Mouse (Mus musculus): ENCODE data around the gene Tbc1d30.
"Not testable (repeated sequence)": the region's sequence is repeated elsewhere in the genome, so short reads cannot be mapped to it uniquely, and the experiment has no call there.

Tbc1d30 gene

GRCm38 (mm10) chr10:121364801-121365564 lies 13.9 kb upstream of the Tbc1d30 start, which contains the start of gene Gns:
Gene Gns (plus strand): TSS chr10:121365090.
- peak; percentile 72 for DNase-seq (ENCODE audit: low spot score)

GRCm38 (mm10) chr10:121364306-121364705 lies 13.2 kb upstream of the Tbc1d30 start:
- DNase-seq (ENCODE audit: low spot score), result no peak

GRCm38 (mm10) chr10:121363201-121363600 lies 12.1 kb upstream of the Tbc1d30 start:
- no peak for DNase-seq (ENCODE audit: low spot score)

GRCm38 (mm10) chr10:121360358-121360757 lies 9.3 kb upstream of the Tbc1d30 start:
- DNase-seq (ENCODE audit: low spot score), result no peak

- no peak for DNase-seq (ENCODE audit: low spot score)
Observed at GRCm38 (mm10) chr10:121351692-121352290, 713 bp upstream of the Tbc1d30 start.

- no peak for DNase-seq (ENCODE audit: low spot score)
Observed at GRCm38 (mm10) chr10:121350357-121351065, 567 bp downstream of the Tbc1d30 start.

GRCm38 (mm10) chr10:121349244-121349643 lies 1.8 kb downstream of the Tbc1d30 start:
- no peak for DNase-seq (ENCODE audit: low spot score)

- no peak for DNase-seq (ENCODE audit: low spot score)
Observed at GRCm38 (mm10) chr10:121343867-121344266, 7.2 kb downstream of the Tbc1d30 start.

GRCm38 (mm10) chr10:121342260-121342659 lies 8.8 kb downstream of the Tbc1d30 start:
- no peak for DNase-seq (ENCODE audit: low spot score)

- DNase-seq (ENCODE audit: low spot score), result no peak
Observed at GRCm38 (mm10) chr10:121340754-121341593, 10.1 kb downstream of the Tbc1d30 start.

- DNase-seq (ENCODE audit: low spot score), result not testable (repeated sequence)
Observed at GRCm38 (mm10) chr10:121336536-121336935, 14.5 kb downstream of the Tbc1d30 start.

GRCm38 (mm10) chr10:121334576-121334975 lies 16.5 kb downstream of the Tbc1d30 start:
- no peak for DNase-seq (ENCODE audit: low spot score)

- DNase-seq (ENCODE audit: low spot score), result no peak
Observed at GRCm38 (mm10) chr10:121330940-121331339, 20.1 kb downstream of the Tbc1d30 start.

- no peak for DNase-seq (ENCODE audit: low spot score)
Observed at GRCm38 (mm10) chr10:121329586-121329985, 21.5 kb downstream of the Tbc1d30 start.

GRCm38 (mm10) chr10:121326167-121326566 lies 24.9 kb downstream of the Tbc1d30 start:
- DNase-seq (ENCODE audit: low spot score), result no peak

- DNase-seq (ENCODE audit: low spot score), result no peak
Observed at GRCm38 (mm10) chr10:121323493-121323892, 27.6 kb downstream of the Tbc1d30 start.

GRCm38 (mm10) chr10:121318397-121318950 lies 32.6 kb downstream of the Tbc1d30 start:
- DNase-seq (ENCODE audit: low spot score), result no peak

- no peak for DNase-seq (ENCODE audit: low spot score)
Observed at GRCm38 (mm10) chr10:121316361-121316760, 34.7 kb downstream of the Tbc1d30 start.

- DNase-seq (ENCODE audit: low spot score), result no peak
Observed at GRCm38 (mm10) chr10:121315321-121316283, 35.5 kb downstream of the Tbc1d30 start.

GRCm38 (mm10) chr10:121314186-121314585 lies 36.9 kb downstream of the Tbc1d30 start:
- DNase-seq (ENCODE audit: low spot score), result no peak

All from urinary bladder, postnatal 10 days (tissue).